In the genomic region with DNA sequence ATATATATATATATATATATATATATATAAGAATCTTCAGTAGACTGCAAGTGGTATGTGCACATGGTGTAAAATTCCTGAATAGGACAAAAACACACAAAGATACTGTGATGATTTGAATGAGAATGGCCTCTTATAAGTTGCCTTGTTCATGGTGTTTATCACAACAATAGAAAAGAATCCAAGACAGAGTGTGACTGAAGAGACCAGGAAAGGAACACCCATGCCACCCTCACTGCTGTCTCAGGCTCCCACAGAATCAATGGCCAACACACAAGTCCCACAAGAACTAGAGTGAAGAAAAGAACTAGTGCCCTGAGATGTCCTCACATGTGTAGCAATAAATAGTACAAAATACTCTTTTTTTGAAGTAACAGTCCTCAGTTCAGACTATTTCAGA, we compare ENCODE assay signal across 25 mouse cellular contexts.
"Had no signal": no experiment of that assay in that cellular context is flagged by ENCODE, and none has a peak within 500 bp of the region (broad histone marks: within the 10 kb centered on the region; RNA-seq: fewer than 3 reads in every experiment).

No protein-coding gene starts in this region.

- H3K9me3 ChIP-seq: heart, embryonic 13.5 days; heart, embryonic 15.5 days; hindbrain, embryonic 13.5 days; hindbrain, embryonic 15.5 days; kidney, embryonic 15.5 days; limb, embryonic 13.5 days; limb, embryonic 15.5 days; liver, embryonic 12.5 days had no signal

- H3K27me3 ChIP-seq: heart, embryonic 13.5 days; heart, embryonic 15.5 days; hindbrain, embryonic 13.5 days; hindbrain, embryonic 15.5 days; kidney, embryonic 15.5 days; limb, embryonic 13.5 days; limb, embryonic 15.5 days; liver, embryonic 12.5 days had no signal

- DNase-seq: gastrocnemius, postnatal 14 days; gastrocnemius, postnatal 36 days; heart, adult 18-20 months; heart, postnatal 14 days; heart, postnatal 36 days; kidney, adult 11 months; kidney, adult 2 months; kidney, adult 9 months; kidney, postnatal 14 days; kidney, postnatal 36 days; layer of hippocampus, adult 9-11 months; layer of hippocampus, postnatal 36 days; left cerebral cortex, postnatal 4 days had no signal

- H3K36me3 ChIP-seq: heart, embryonic 13.5 days; heart, embryonic 15.5 days; hindbrain, embryonic 13.5 days; hindbrain, embryonic 15.5 days; kidney, embryonic 15.5 days; limb, embryonic 13.5 days; limb, embryonic 15.5 days; liver, embryonic 12.5 days had no signal

- H3K4me3 ChIP-seq: heart, embryonic 13.5 days; heart, embryonic 15.5 days; hindbrain, embryonic 13.5 days; hindbrain, embryonic 15.5 days; kidney, embryonic 15.5 days; limb, embryonic 13.5 days; limb, embryonic 15.5 days; liver, embryonic 12.5 days had no signal

- ATAC-seq: hindbrain, postnatal 0 days; intestine, embryonic 16.5 days; liver, embryonic 12.5 days had no signal

- H3K4me1 ChIP-seq: heart, embryonic 13.5 days; heart, embryonic 15.5 days; hindbrain, embryonic 13.5 days; hindbrain, embryonic 15.5 days; limb, embryonic 13.5 days; limb, embryonic 15.5 days; liver, embryonic 12.5 days had no signal

- H3K27ac ChIP-seq: heart, embryonic 13.5 days; heart, embryonic 15.5 days; hindbrain, embryonic 13.5 days; hindbrain, embryonic 15.5 days; hindbrain, postnatal 0 days; kidney, embryonic 15.5 days; kidney, postnatal 0 days; limb, embryonic 13.5 days; limb, embryonic 15.5 days; liver, embryonic 12.5 days; liver, embryonic 14.5 days had no signal
